Mouse (Mus musculus): ENCODE results near the gene Fam20a. TPM values are rescaled to one million over a fixed set of nuclear protein-coding genes. Genes with fewer than 3 reads are reported as not detected.

The Fam20a gene
- total and polyA plus RNA-seq, 3 experiments: not detected

GRCm38 (mm10) chr11:109649975-109650701, 71.9 kb downstream of the Fam20a start:
- peak overlapping the region; percentile 38; the same call in 1 of the 2 replicates for H3K27ac ChIP-seq (ENCODE audit: control insufficient read depth, low read depth, low read length)
- H3K4me3 ChIP-seq (ENCODE audit: control insufficient read depth in 1 of 2, insufficient read depth in 1 of 2, low read depth in 2 of 2, low read length in 2 of 2): peak overlapping the region; percentile 82 to 89
- H3K79me2 ChIP-seq (ENCODE audit: control insufficient read depth, insufficient read depth, low read length, poor library complexity): peaks cover 33% of the 10 kb centered on the region
- H3K9ac ChIP-seq (ENCODE audit: control insufficient read depth, low read depth, low read length, poor library complexity, severe bottlenecking): peak overlapping the region; percentile 57
- peaks cover 11 to 35% of the 10 kb centered on the region in 2 experiments for H3K36me3 ChIP-seq (ENCODE audit: control insufficient read depth in 1 of 2, insufficient read depth in 2 of 2, low read length in 2 of 2)
- no peaks in the 10 kb centered on the region for H3K9me3 ChIP-seq (replicated peaks; ENCODE audit: insufficient read depth, low read length)
- H3K27me3 ChIP-seq (ENCODE audit: control insufficient read depth in 1 of 2, insufficient read depth in 2 of 2, low read length in 2 of 2): peaks cover 8 to 12% of the 10 kb centered on the region in 2 experiments
- TF ChIP-seq EP300 (IDR thresholded peaks at IDR 0.05; ENCODE audit: low read depth in 1 of 2, low read length in 2 of 2): 0 out of 4 replicates have a peak, but pooled peaks of 1 of the 2 experiments have one; percentile 6
- no peak for TF ChIP-seq USF2 (IDR thresholded peaks at IDR 0.05; ENCODE audit: borderline replicate concordance in 1 of 2, insufficient read depth in 1 of 2, low read depth in 1 of 2, low read length in 2 of 2)
- TF ChIP-seq JUND (IDR thresholded peaks at IDR 0.05; ENCODE audit: low read depth, low read length): no peak
- no peak for TF ChIP-seq GATA1 (IDR thresholded peaks at IDR 0.05; ENCODE audit: low read depth, low read length)
- TF ChIP-seq MAX (IDR thresholded peaks at IDR 0.05; ENCODE audit: low read length): peak; percentile 63; the same call in 1 of the 2 replicates
- peak; percentile 69 for TF ChIP-seq USF1 (IDR thresholded peaks at IDR 0.05; ENCODE audit: low read depth, low read length)
- TF ChIP-seq UBTF (IDR thresholded peaks at IDR 0.05; ENCODE audit: borderline replicate concordance, insufficient read depth, low read depth, low read length): no peak
- TF ChIP-seq TAL1 (IDR thresholded peaks at IDR 0.05; ENCODE audit: low read length): no peak
- TF ChIP-seq ZMIZ1 (IDR thresholded peaks at IDR 0.05; ENCODE audit: low read depth, low read length): no peak
- no peak for TF ChIP-seq CHD1 (IDR thresholded peaks at IDR 0.05; ENCODE audit: low read depth, low read length)
- TF ChIP-seq SIN3A (IDR thresholded peaks at IDR 0.05; ENCODE audit: low read length): peak; percentile 77
- peak; percentile 31 for TF ChIP-seq RCOR1 (IDR thresholded peaks at IDR 0.05; ENCODE audit: low read depth, low read length)
- peak; percentile 6; the same call in 1 of the 2 replicates for TF ChIP-seq ETS1 (IDR thresholded peaks at IDR 0.05; ENCODE audit: low read depth, low read length)
- peak; percentile 52 for TF ChIP-seq MAZ (IDR thresholded peaks at IDR 0.05; ENCODE audit: low read depth, low read length)
- peak; percentile 96 for TF ChIP-seq MXI1 (IDR thresholded peaks at IDR 0.05; ENCODE audit: low read depth, low read length)
- H3K4me1 ChIP-seq (ENCODE audit: control insufficient read depth in 1 of 2, insufficient read depth in 2 of 2, low read length in 2 of 2): peaks cover 14 to 24% of the 10 kb centered on the region in 2 experiments
- DNase-seq (ENCODE audit: low read depth, low spot score): peak; percentile 81

- H3K9me3 ChIP-seq (replicated peaks; ENCODE audit: insufficient read depth, low read length): no peaks in the 10 kb centered on the region
- TF ChIP-seq CHD1 (IDR thresholded peaks at IDR 0.05; ENCODE audit: low read depth, low read length): no peak
- TF ChIP-seq MXI1 (IDR thresholded peaks at IDR 0.05; ENCODE audit: low read depth, low read length): no peak
- no peak for TF ChIP-seq USF2 (IDR thresholded peaks at IDR 0.05; ENCODE audit: borderline replicate concordance in 1 of 2, insufficient read depth in 1 of 2, low read depth in 1 of 2, low read length in 2 of 2)
- no peak for TF ChIP-seq CTCF (IDR thresholded peaks at IDR 0.05 in 2 of 3, conservative IDR thresholded peaks at IDR 0.05 in 1 of 3; ENCODE audit: control insufficient read depth in 1 of 3, insufficient read depth in 1 of 3, low read depth in 2 of 3, low read length in 3 of 3, poor library complexity in 1 of 3, severe bottlenecking in 1 of 3)
- no peak for TF ChIP-seq EP300 (IDR thresholded peaks at IDR 0.05; ENCODE audit: low read depth in 1 of 2, low read length in 2 of 2)
- TF ChIP-seq HCFC1 (IDR thresholded peaks at IDR 0.05; ENCODE audit: low read depth, low read length): no peak
- TF ChIP-seq NRF1 (IDR thresholded peaks at IDR 0.05; ENCODE audit: insufficient read depth, low read depth, low read length, poor library complexity, severe bottlenecking): peak; percentile 50; the same call in 1 of the 2 replicates
- no peak for TF ChIP-seq ETS1 (IDR thresholded peaks at IDR 0.05; ENCODE audit: low read depth, low read length)
- TF ChIP-seq ZNF384 (IDR thresholded peaks at IDR 0.05; ENCODE audit: low read depth, low read length): peak; percentile 47; the same call in 1 of the 2 replicates
- TF ChIP-seq GABPA (IDR thresholded peaks at IDR 0.05; ENCODE audit: low read depth, low read length): no peak
- TF ChIP-seq NELFE (IDR thresholded peaks at IDR 0.05; ENCODE audit: low read depth, low read length): no peak
- 0 out of 2 replicates have a peak, but pooled peaks have one; percentile 0 for TF ChIP-seq GATA1 (IDR thresholded peaks at IDR 0.05; ENCODE audit: low read depth, low read length)
- H3K36me3 ChIP-seq (ENCODE audit: control insufficient read depth in 1 of 2, insufficient read depth in 2 of 2, low read length in 2 of 2): peaks cover 3 to 27% of the 10 kb centered on the region in 2 experiments
- peak; percentile 47 for DNase-seq (ENCODE audit: low read depth, low spot score)
- H3K9ac ChIP-seq (ENCODE audit: control insufficient read depth, low read depth, low read length, poor library complexity, severe bottlenecking): peak within 1 kb of the TSS; percentile 57
- peaks cover 14 to 16% of the 10 kb centered on the region in 2 experiments for H3K27me3 ChIP-seq (ENCODE audit: control insufficient read depth in 1 of 2, insufficient read depth in 2 of 2, low read length in 2 of 2)
- H3K4me1 ChIP-seq (ENCODE audit: control insufficient read depth in 1 of 2, insufficient read depth in 2 of 2, low read length in 2 of 2): peaks cover 14 to 21% of the 10 kb centered on the region in 2 experiments
- peaks cover 30% of the 10 kb centered on the region for H3K79me2 ChIP-seq (ENCODE audit: control insufficient read depth, insufficient read depth, low read length, poor library complexity)
- no peak within 1 kb of the TSS for H3K27ac ChIP-seq (ENCODE audit: control insufficient read depth, low read depth, low read length)
- peak within 1 kb of the TSS; percentile 82 to 89 for H3K4me3 ChIP-seq (ENCODE audit: control insufficient read depth in 1 of 2, insufficient read depth in 1 of 2, low read depth in 2 of 2, low read length in 2 of 2)
Observed at GRCm38 (mm10) chr11:109649206-109649605, 72.9 kb downstream of the Fam20a start, which contains the start of gene Prkar1a. Gene Prkar1a (plus strand): TSS chr11:109649405.
